ENCODE assay signal across 13 mouse cellular contexts in the genomic region with DNA sequence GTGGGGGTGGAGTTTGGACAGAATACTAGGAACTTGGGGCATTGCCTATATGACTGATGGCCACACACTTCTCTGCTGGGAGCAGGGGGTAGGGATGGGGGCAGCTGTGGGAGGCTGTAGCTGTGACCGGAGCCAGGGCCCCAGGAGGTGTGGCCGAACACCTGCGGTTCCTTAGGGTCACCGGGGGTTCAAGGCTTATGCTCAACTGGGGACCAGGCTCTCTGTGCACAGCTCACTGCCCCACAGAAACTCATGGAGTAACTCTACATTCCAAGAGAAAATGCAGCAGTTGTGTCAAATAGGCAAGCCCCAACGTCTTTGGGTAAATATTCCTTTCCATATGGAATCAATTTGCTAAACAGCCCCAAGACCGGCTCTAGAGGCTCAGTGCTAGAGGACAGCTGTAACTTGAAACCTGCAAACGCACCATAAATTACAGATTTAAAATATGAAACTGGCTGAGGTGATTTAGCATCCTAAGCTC. TPM values are rescaled to one million over a fixed set of nuclear protein-coding genes. Genes with fewer than 3 reads are reported as not detected.
DNase-seq lines count a peak whose midpoint lies in the region; ATAC-seq and TF ChIP-seq lines count a peak whose summit lies in the region.
"Had no signal": no experiment of that assay in that cellular context is flagged by ENCODE, and none has a peak within 500 bp of the region (broad histone marks: within the 10 kb centered on the region; RNA-seq: fewer than 3 reads in every experiment).

No protein-coding gene starts in this region.

- no peak overlapping the region for H3K4me2 ChIP-seq in lung, embryonic 14.5 days
- no peak overlapping the region for H3K4me2 ChIP-seq in lung, postnatal 0 days (replicated peaks; ENCODE audit: low read depth, low read length)
- peak overlapping the region; percentile 28; the same call in 1 of the 2 replicates for H3K4me2 ChIP-seq in embryonic facial prominence, embryonic 14.5 days (ENCODE audit: low read depth, low read length)
- H3K4me2 ChIP-seq: neural tube, embryonic 12.5 days had no signal

- no peak for TF ChIP-seq CTCF in lung, embryonic 14.5 days (IDR thresholded peaks at IDR 0.05; ENCODE audit: low read depth)
- TF ChIP-seq CTCF in lung, postnatal 0 days (IDR thresholded peaks at IDR 0.05), result no peak

- peak; percentile 30; the same call in 1 of the 2 replicates for ATAC-seq in lung, embryonic 14.5 days (ENCODE audit: insufficient read depth)
- no peak for ATAC-seq in lung, postnatal 0 days
- ATAC-seq in embryonic facial prominence, embryonic 14.5 days (ENCODE audit: low read depth), result peak; percentile 85

- no peak overlapping the region for H3K9ac ChIP-seq in lung, embryonic 14.5 days
- H3K9ac ChIP-seq in lung, postnatal 0 days (replicated peaks; ENCODE audit: low read depth), result no peak overlapping the region
- H3K9ac ChIP-seq in embryonic facial prominence, embryonic 14.5 days (ENCODE audit: low read depth, low read length), result no peak overlapping the region
- H3K9ac ChIP-seq: liver, embryonic 14.5 days; neural tube, embryonic 12.5 days had no signal

- no peaks in the 10 kb centered on the region for H3K4me1 ChIP-seq in lung, embryonic 14.5 days (ENCODE audit: insufficient read depth)
- H3K4me1 ChIP-seq in lung, postnatal 0 days (ENCODE audit: insufficient read depth, low read depth, low read length), result 0 out of 2 replicates have a peak, but pooled peaks cover 3% of the 10 kb centered on the region
- peaks cover 41% of the 10 kb centered on the region for H3K4me1 ChIP-seq in embryonic facial prominence, embryonic 14.5 days (ENCODE audit: control insufficient read depth, insufficient read depth, low read length)
- H3K4me1 ChIP-seq: neural tube, embryonic 12.5 days had no signal

- H3K4me3 ChIP-seq in lung, embryonic 14.5 days (ENCODE audit: low read depth, low read length), result no peak overlapping the region
- no peak overlapping the region for H3K4me3 ChIP-seq in lung, postnatal 0 days (ENCODE audit: low read depth, low read length)
- H3K4me3 ChIP-seq in embryonic facial prominence, embryonic 14.5 days (ENCODE audit: low read depth, low read length), result no peak overlapping the region
- H3K4me3 ChIP-seq: neural tube, embryonic 12.5 days had no signal

- H3K27ac ChIP-seq in lung, embryonic 14.5 days (ENCODE audit: low read depth), result no peak overlapping the region; the same call in 1 of the 2 replicates
- no peak overlapping the region for H3K27ac ChIP-seq in lung, postnatal 0 days (ENCODE audit: low read length)
- H3K27ac ChIP-seq in embryonic facial prominence, embryonic 14.5 days (replicated peaks; ENCODE audit: low read depth, low read length), result peak overlapping the region; percentile 89
- H3K27ac ChIP-seq: liver, embryonic 14.5 days; neural tube, embryonic 12.5 days had no signal

- no peaks in the 10 kb centered on the region for H3K36me3 ChIP-seq in lung, embryonic 14.5 days (ENCODE audit: insufficient read depth)
- no peaks in the 10 kb centered on the region for H3K36me3 ChIP-seq in lung, postnatal 0 days (ENCODE audit: insufficient read depth, low read length)
- no peaks in the 10 kb centered on the region for H3K36me3 ChIP-seq in embryonic facial prominence, embryonic 14.5 days (ENCODE audit: control insufficient read depth, insufficient read depth, low read length)
- H3K36me3 ChIP-seq: neural tube, embryonic 12.5 days had no signal

- H3K27me3 ChIP-seq in lung, embryonic 14.5 days (ENCODE audit: insufficient read depth, low read length), result no peaks in the 10 kb centered on the region
- no peaks in the 10 kb centered on the region for H3K27me3 ChIP-seq in lung, postnatal 0 days (replicated peaks; ENCODE audit: insufficient read depth, low read length)
- no peaks in the 10 kb centered on the region for H3K27me3 ChIP-seq in embryonic facial prominence, embryonic 14.5 days (replicated peaks; ENCODE audit: control insufficient read depth, insufficient read depth, low read length)
- H3K27me3 ChIP-seq: neural tube, embryonic 12.5 days had no signal

- peak; percentile 26 for DNase-seq in lung, embryonic 14.5 days
- no peak for DNase-seq in lung, postnatal 0 days (ENCODE audit: low spot score)
- peak; percentile 73 for DNase-seq in embryo, embryonic 11 days
- DNase-seq in embryonic facial prominence, embryonic 14.5 days (ENCODE audit: low spot score), result peak; percentile 89
- peak; percentile 71 for DNase-seq in mesoderm, embryonic 11.5 days (ENCODE audit: low read depth, low spot score)
- no peak for DNase-seq in urinary bladder, postnatal 14 days (ENCODE audit: low spot score)
- no peak for DNase-seq in gastrocnemius, adult 18-20 months (ENCODE audit: low spot score)
- DNase-seq: cerebellum, adult 2 months; heart, postnatal 4 days; kidney, postnatal 14 days; right cerebral cortex, adult 18-20 months had no signal

- no peak for TF ChIP-seq EP300 in lung, postnatal 0 days (IDR thresholded peaks at IDR 0.05)

- H3K9me3 ChIP-seq in lung, embryonic 14.5 days (ENCODE audit: low read depth, low read length), result no peaks in the 10 kb centered on the region
- no peaks in the 10 kb centered on the region for H3K9me3 ChIP-seq in lung, postnatal 0 days (ENCODE audit: low read length)
- H3K9me3 ChIP-seq in embryonic facial prominence, embryonic 14.5 days (ENCODE audit: control insufficient read depth, low read length), result 0 out of 2 replicates have a peak, but pooled peaks cover 8% of the 10 kb centered on the region

- WGBS in lung, embryonic 14.5 days, result 32% methylated on average over 7 of the region's 7 CpGs
- WGBS in lung, postnatal 0 days, result 34% methylated on average over 7 of the region's 7 CpGs
- 8% methylated on average over 7 of the region's 7 CpGs for WGBS in embryonic facial prominence, embryonic 14.5 days

RNA-seq across cellular contexts. Expression of a gene that starts 58.5 kb away (rescaled TPM):
- polyA plus RNA-seq in lung, embryonic 14.5 days (2014; fragmentation: Nextera tagmentation; extraction: Ambion mirVana), result 0.18 and 0.22 TPM in 2 replicates
- 0.23 TPM in 1 of 2 replicates, not detected in the other for polyA plus RNA-seq in lung, postnatal 0 days (2015; fragmentation: Nextera tagmentation; extraction: Ambion mirVana)
- polyA plus RNA-seq in embryonic facial prominence, embryonic 14.5 days (2014; fragmentation: Nextera tagmentation; extraction: Ambion mirVana), result 0.92 and 1.2 TPM in 2 replicates
- under 1 TPM; 0.18 to 0.19 TPM for total RNA-seq in gastrocnemius, adult 18-20 months (2021)
- total RNA-seq: heart, postnatal 4 days had no signal

Comparison
In these comparisons a context has a peak if more than half of its experiments do, and no peak if none do; other contexts are left out.
1. DNase-seq: peak in lung, embryonic 14.5 days (single experiment), embryo, embryonic 11 days (single experiment), embryonic facial prominence, embryonic 14.5 days (single experiment) and mesoderm, embryonic 11.5 days (single experiment); none in lung, postnatal 0 days (single experiment), urinary bladder, postnatal 14 days (single experiment) and gastrocnemius, adult 18-20 months (single experiment).